Mouse (Mus musculus) frontal cortex, postnatal 36 days (tissue): Measurements from ENCODE around the gene Chrna4.

Experiments used
- DNase-seq, 2 experiments: peaks; one replicate each; pipeline ENCODE4 v3.0.0; 2022; ENCODE audit warnings: low spot score in 2 of 2

The Chrna4 gene

DNA sequence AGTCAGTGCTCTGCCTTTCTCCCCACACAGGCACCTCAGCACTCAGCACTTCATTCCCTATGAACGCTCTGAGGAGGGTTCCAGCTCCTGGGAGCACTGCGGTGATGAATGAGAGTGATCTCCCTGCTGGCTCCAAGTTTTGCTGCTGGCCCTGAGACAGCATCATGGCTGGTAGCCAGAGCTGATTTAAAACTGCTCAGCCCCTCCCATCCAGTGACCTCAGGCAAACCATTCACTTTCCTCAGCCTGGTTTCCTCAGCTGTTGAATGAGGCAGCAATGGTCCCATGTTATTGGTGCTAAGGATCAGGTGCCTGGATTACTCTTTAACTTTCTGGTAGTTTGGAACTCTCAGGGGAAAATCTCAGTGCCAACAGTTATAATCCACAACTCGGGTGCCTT lies at the start of gene Chrna4:
TSS of gene Chrna4 (minus strand) at position 110 of the 400 bp plus-strand sequence.
- no peak for DNase-seq

DNA sequence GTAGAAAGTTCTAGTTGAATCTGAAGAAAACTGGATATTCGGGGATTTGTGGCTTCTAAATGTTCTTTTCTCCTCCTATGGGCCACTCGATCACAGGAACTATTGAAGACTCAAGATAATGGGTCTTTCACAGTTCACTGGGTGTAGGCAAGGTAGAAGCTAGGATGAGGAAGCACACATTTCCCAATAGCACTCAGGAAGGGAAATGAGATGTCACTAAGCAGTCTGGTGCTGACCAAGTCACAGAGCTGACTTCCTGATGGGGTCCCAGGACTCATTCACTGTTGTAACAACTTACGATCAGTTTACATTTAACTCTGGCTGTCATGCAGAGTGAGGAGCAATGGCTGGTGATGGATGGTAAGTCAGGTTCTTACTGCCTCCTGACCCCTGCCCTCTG lies 46.8 kb upstream of the Chrna4 start:
- no peak for DNase-seq

DNA sequence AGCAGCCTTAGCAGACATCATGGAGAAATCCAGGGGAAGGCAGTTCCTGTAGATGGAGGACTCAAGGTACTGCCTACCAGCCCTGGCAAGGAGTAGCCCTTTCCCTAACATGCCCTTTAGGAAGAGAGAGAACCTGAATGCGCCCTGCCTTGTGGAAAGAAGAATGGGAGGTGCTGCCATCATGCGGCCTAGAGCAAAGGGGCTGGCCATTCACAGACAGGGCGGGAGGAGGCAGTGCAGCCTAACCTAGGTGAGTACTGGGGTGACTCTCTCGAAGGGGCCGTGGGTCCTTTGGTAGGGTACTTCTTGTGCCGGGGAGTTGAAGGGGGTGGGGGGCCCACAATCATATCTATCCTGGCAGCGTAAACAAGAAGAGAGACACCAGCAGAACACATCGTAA lies 41.7 kb upstream of the Chrna4 start:
- DNase-seq: no peak

DNA sequence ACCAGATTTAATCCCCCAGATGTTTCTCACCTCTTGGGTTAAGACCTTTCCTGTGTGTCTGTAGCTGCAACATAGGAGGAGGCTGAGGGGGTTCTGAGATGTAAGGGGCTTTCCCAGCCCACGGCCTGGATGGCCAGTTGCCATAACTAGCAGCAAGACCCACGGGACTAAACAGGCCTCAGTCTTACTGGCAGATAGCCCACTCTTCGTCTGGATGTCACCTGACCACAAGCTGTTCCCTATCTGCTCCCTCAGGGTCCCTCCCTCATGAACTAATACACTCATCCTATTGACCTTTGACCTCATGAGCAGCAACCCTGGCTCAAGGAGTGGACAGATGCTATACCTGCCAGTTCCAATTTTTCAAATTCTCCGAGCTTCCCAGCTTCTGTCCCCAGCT lies 40.6 kb upstream of the Chrna4 start:
- no peak for DNase-seq

DNA sequence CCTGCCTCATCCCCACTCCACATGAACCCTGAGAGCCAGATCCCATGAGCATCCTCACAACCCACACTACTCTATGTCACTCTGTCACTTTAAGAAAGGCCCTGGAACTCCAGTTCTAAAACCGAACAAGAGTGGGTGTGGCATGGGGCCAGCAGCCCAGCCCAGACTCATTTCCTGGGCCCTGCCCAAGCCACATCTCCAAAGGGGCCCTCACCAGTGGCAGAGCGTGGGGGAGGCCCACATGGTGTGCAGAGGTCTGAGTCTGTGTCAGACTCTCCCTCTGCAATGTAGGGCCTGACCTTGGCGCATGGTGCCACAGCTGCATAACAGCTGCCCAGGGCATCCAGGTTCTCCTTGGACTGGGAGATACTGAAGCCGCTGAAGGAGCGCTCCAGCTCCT lies 37.5 kb upstream of the Chrna4 start:
- peak; percentile 71 to 75 for DNase-seq

DNA sequence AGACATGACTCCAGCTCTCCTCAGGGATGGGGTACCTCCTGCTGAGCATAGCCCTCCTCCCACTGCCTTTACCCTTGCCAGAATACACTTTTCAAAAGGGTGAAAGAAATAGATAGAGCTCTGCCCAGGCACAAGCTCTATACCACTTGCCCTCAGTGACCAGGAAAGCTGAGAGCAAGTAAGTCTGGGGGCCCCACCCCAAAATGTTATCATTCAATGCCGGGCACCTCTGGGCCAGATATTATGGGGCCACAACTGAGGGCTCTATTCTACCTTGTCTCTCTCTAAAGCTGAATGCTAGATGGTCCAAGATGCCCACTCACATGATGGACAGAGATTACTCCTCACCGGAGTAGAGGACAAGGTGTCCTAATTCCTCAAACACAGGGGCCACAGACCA lies 36.2 kb upstream of the Chrna4 start:
- no peak for DNase-seq

DNA sequence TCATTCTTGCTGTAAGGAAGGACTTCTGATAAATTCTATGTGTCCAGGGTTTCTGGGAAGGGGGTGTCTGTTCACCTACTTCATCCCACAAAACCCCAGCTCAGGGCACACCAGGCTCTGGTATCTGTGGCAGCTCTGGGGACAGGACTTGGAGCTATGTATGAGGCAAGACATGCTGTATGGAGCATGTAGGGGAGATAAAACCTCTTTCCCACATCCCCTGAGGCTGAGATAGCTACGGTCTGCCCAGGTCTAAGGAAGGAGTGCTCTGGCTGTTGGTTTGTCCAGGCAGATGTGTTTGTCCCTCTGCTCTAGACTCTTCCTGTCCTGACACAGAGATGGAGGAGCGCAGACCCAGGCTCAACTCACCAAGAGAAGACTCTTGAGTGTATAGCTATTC lies 35.6 kb upstream of the Chrna4 start:
- DNase-seq: no peak

DNA sequence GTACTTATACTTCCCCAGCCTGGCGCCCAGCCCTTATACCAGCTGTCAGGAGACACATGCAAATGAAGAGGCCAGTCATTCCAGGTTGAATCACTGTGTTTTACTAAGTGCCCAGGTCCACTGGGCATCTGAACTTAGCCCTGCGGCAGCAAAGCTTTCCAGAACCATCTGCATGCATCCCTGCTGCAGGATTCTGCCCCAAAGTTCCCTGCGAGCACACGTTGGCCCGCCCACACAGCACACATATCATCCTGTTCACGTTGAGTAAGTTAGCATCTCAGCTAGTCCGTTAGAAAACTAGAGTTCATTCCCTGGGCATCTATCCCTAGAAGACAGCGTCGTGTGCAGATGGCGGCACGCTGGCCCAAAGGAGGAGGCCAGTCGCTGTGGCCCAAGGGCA lies 32.2 kb upstream of the Chrna4 start:
- DNase-seq: no peak

DNA sequence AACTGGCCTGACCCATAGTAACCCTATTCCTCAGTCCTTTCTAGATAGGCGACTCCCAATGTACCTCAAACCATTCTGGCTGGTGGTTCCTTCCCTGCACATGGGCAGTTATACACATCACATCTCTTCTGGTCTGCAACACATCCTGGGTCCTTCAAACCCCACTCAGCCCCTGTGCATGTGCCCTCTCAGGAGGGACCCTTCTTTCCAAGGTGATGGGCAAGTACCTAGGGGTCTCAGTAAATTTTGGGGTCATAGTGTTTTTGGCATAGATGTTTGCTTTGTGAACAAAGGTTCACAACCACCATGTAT lies 29.0 kb upstream of the Chrna4 start:
- no peak for DNase-seq

DNA sequence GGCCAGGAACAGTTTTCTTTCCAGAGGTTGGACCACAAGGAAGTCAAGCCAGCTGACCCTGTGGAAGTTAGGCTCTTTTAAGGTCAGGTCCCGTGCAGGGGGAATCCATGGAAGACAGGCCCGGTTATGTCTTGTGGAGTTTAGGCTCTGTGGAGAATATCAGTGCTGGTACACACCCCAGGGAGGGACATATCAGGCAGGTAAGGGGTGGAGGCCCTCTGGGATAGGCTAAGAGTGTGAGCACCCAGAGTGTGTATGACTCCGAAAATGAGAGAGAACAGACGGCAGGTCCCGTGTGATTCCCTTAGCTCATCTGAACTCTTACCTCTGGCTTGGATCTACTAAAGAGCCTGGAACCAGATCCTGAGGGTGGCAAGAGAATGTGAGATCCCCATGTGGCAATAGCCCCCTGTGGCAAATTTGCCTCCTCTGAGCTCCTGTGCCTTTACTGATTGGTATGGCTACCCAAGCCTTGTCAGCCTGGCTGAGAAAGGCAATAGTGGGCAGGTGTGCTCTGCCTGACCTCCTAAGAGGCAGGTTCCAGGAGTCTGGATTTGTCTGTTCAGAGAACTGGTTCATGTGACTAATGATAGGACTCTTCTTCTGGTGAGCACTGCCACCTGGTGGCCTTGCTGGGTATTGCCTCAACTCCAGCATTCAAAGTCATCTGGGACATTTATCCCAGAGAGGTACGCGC lies 28.5 kb upstream of the Chrna4 start:
- DNase-seq: peak; percentile 90 to 94

DNA sequence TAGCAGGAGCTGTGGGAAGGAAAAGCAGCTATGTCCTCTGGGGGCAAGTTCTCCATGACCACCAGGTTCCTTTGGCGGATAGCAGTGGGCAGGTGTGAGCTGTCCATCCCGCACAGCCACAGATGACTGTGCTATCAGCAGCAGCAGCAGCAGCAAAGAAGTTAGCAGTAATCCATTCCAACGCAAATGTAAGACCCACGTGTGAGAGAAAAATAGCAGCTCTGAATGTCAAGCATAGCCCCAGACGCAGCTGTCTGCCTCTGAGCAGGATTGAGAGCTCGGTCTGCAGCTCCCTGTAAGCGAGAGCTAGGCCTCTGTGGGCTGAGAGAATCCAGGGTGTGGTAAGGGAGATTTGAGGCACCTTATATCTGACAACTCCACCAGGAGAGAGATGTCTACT lies 26.8 kb upstream of the Chrna4 start:
- peak; percentile 74 to 88 for DNase-seq

DNA sequence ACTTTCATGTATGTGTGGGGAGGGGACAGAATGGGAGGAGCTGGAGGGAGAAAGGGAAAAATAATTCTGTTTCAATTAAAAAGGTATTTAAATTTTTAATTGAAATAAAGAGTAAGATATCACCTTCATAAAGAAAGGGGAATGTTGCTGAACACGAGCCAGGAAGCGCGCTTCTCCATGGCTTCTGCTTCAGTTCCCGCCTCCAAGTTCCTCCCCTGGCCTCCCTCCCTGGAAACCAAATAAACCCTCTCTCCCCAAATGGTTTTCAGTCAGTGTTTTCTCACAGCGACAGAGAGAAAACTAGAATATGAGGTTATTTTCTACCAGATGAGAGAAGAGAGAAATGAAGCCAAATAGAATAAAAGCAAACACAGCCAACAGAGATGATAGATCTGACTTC lies 25.2 kb upstream of the Chrna4 start:
- DNase-seq: peak in 1 of 2 experiments; percentile 53

DNA sequence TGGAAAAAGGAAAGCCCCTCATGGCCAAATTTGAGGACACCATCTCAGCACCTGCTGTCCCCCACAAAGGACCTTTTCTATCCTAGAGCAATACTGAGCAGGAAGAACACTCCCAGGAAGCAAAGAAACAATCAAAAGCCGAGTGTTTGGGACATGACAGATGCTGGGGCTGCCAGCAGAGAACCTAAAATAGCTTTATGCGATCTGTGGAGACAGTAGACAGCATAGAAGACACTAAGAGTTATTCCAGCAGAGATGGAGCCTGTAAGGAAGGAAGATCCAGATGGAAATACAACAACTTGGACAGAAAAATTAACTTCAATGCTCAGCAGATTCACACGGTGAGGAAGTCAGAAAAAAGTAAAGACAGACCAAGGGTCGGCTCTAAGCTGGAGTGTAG lies 22.5 kb upstream of the Chrna4 start:
- DNase-seq: no peak

DNA sequence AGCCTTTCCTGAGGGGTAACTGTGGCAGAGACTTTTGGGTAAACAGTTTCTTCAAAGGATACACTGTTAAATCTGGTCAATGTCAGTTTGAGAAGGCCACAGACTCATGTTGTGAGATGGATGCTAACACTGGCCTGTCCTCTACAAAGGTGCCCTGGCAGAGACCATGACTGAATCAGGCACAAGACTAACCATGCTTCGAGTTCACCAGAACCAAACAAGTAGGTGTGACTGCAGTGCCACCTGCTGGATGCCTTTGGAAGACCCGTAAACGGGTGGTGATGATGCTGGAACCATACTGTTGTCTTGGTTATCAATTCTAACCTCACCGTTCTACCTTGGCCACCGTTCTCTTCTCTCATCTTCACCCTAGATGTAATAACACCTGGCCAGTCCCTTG lies 16.8 kb upstream of the Chrna4 start:
- peak; percentile 81 to 91 for DNase-seq

DNA sequence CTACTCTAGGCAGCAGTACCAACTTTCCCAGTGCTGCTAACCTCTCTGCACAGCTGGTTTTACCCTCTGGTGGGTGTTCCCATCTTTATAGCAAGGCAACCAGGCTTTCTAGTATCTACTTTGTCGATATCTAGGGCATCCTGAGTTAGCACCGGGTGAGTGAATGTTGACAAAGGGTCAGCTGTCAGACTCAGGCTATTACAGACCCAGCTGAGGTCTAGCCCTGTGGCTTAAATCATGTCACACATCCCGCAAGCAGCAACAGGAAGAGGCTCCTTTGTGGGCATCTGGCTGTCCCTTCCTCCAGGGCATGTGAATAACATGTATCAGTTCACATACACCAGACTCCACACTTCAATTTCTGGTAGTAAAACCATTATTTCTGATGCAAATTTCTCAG lies 14.8 kb upstream of the Chrna4 start:
- no peak for DNase-seq

DNA sequence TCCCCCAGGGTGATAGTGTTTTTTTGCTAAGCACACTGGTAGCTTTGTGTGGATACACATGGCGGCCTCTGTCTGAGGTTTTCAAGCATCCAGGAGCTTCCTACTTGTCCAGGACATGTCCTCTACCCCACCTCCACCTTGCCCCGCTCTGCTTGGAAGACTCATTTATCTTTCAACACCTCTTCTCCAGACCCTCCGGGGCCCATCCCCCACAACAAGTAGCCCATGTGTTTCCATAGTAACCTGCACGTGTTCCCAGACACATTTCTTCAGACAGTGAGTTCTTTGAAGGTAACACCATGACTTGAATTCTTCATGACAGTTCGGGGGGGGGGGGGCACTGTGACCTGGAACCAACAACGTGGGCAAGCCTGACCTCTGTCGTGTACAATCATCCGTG lies 14.0 kb upstream of the Chrna4 start:
- no peak for DNase-seq

DNA sequence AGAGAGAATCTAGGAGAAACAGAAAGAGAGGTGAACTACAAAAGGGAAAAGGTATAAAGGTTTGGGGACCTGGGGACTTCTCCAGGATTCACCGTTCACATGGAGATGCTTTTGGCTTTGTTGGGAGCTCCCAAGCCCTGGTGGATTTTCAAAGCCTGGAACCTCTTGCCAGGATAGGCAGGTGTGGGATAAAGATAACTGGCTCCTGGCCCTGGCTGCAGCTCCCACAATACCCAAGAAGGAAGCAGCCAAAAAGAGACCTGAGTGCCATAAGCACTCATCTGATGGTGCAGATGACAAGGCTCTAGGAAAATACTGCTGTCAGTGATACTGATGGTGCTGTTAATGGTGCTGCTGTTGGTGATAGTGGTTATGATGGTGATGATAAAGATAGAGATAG lies 8.8 kb upstream of the Chrna4 start:
- DNase-seq: no peak

DNA sequence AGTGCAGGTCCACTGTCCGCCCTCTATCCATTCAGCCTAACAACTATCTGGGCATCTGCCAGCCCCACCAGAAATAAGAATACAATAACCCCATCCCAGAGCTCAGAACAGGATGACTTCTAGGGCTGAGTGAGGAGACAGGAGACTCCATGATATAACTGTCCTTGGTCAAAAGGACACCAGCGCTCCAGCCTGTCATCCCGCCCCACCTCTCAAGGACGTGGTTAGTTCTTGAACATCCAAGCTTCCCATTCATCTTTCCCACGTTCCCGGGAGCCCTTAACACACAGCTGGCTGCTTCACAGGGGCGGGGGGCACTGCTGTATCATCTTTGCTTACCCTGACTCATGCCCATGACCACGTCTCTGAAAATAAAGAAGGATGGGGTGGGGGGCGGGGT lies 5.6 kb upstream of the Chrna4 start:
- no peak for DNase-seq

DNA sequence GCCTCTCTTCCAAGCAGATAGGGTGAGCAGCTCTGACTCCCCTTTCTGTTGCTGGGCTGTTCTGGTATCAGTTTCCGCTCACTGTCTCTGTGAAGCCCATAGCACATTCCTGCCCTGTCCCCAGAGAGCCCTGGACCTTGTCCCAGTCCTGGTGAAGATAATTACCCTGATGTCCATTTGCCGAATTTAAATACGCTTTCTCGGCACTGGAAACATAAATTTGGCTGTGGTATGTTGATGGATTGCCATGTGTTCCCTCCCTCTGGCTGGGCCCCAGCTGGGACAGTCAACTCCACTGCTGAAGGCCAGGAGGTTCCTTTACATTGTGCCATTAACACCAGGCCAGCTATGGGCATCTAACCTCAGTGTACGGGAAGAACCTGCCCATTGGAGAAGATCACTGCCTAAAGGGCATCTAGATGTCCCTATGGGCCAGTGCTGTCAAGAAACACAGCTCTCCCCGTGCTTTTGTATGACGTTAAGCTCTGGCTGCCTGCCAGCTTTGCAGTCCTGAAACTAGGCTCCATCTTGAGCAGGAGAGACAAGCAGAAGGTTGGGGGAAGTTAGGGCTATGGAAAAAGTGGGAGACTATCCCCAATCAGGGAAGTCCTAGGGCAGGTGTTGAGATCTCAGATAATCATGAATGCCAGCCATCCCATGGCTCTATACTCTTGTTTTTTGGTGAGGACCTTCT lies 5.1 kb upstream of the Chrna4 start:
- DNase-seq: no peak

DNA sequence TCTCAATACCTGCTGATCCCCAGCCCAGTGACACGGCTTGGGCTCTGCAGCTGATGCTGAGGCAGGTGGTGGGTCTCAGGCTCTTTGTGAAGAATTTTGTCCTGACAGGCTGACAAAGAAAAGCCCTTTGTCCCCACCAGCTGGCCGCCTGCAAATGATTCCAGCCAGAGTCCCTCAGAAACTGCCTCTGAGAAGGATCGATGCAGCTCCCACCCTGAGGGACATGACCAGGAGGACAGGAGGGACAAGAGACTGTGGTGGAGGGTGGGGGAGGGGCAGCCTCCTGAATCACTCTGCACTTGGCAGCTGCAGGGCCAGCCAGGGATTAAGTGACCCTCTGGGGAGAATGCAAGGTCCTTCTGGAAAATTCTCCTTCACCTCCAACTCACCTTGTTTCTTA lies 655 bp upstream of the Chrna4 start:
- DNase-seq: no peak

DNA sequence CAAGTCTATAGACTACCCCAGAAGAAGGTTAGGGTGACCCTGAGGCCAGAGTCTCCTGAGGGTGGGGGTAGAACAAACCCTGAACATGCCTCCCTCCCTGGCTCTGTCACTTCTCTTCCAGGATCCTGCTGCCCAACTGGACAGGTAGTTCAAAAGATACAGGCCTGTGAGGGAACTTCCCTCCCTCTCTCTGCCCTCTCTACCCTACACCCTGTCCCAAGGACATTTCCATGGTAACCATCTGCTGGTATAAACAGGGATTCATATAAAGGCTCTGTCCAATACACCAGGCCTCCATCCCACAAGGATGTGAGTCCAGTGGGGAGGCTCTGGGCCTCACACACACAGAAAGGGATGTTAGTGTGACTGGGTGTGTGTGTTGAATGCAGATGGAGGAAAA lies 970 bp downstream of the Chrna4 start:
- DNase-seq: no peak

DNA sequence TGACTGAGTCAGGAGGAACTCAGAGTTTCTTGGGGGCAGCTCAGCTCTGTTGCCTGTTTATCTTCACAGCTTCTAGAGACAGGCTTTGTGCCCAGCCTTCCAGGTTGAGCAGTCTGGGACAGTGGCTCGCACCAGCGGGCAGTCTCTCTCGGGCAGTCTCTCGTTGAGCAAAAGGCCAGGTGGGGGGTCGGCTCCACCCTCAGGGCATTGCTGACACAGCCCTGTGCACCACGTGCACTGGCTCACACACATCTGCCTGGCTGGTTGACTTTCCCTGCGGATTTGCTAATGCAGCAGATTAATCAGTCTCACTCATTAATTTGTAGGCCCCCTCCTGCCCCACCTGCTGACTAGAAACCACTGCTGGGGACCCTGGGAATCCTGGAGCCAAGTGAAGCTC lies 1.4 kb downstream of the Chrna4 start:
- no peak for DNase-seq

DNA sequence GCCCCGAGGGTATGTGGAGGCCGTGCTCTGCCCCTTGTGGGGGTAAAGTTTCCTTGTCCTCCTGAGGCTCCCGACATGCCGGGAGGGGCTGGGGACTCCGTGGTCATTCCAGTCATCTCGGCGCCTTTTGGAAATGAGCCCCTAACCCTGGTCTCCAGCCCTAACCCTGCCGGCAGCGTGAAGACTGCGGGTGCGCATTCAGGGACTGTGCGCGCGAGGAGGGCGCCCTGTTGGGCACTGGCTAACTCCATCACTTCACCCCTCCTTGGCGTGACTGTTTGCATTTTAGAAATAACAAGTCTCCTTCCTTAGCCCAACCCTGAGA lies 4.0 kb downstream of the Chrna4 start:
- DNase-seq: no peak
